Mouse (Mus musculus): ENCODE results near the gene Dcaf4. TPM values are rescaled to one million over a fixed set of nuclear protein-coding genes. Genes with fewer than 3 reads are reported as not detected.
A peak's percentile ranks its signal among the peaks of the same experiment; 100 is the strongest.

The Dcaf4 gene
- polyA plus RNA-seq, 1 experiment = 11.7 TPM

DNA sequence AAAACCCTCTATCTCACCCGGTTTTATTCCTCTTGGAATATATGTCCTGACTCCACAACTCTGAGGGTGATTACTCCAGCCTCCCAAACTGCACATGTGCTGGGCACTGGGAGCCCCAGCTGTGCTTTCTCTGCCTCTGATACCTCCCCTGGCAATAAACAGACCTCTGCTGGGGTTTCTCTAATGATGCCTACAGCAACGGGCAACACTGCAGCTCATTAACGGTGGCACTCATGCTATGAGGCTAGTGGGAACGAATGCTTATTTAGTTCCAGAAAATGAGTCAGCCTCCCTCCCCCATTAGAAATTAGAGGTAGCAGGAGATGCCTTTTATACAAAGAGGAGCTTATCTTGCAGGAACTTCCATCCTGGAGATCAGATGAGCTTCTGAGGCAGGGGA lies 7.5 kb upstream of the Dcaf4 start:
- Histone ChIP-seq H3K36me3 (ENCODE audit: control insufficient read depth, insufficient read depth) (no peaks in the 10 kb centered on the region), H3ac (ENCODE audit: control insufficient read depth, insufficient read length, low read depth) (no peak overlapping the region), H3K4me3 (ENCODE audit: insufficient read depth, poor library complexity, severe bottlenecking) (no peak overlapping the region), H3K27me3 (ENCODE audit: control insufficient read depth, insufficient read depth, insufficient read length) (no peaks in the 10 kb centered on the region), H3K79me2 (ENCODE audit: control insufficient read depth, insufficient read depth) (no peaks in the 10 kb centered on the region), H3K79me3 (ENCODE audit: low read depth) (no peaks in the 10 kb centered on the region)
- TF ChIP-seq FOSL1 (IDR thresholded peaks at IDR 0.05; ENCODE audit: insufficient read depth, low read length, poor library complexity, severe bottlenecking) (no peak), MYOD1 (IDR thresholded peaks at IDR 0.05; ENCODE audit: control insufficient read depth, insufficient read length, low read depth) (no peak), CEBPB (IDR thresholded peaks at IDR 0.05; ENCODE audit: low read depth) (no peak), MYOG (IDR thresholded peaks at IDR 0.05; ENCODE audit: control insufficient read depth, extremely low read depth, insufficient read length) (no peak), MAX (IDR thresholded peaks at IDR 0.05) (no peak), CTCF (IDR thresholded peaks at IDR 0.05; ENCODE audit: control insufficient read depth, insufficient read depth, insufficient read length) (no peak), USF1 (IDR thresholded peaks at IDR 0.05; ENCODE audit: low read depth) (no peak)

GRCm38 (mm10) chr12:83513185-83513584 lies 7.1 kb upstream of the Dcaf4 start:
- TF ChIP-seq MYOD1 (IDR thresholded peaks at IDR 0.05; ENCODE audit: control insufficient read depth, insufficient read length, low read depth) (no peak), CEBPB (IDR thresholded peaks at IDR 0.05; ENCODE audit: low read depth) (no peak), MYOG (IDR thresholded peaks at IDR 0.05; ENCODE audit: control insufficient read depth, extremely low read depth, insufficient read length) (no peak), MAX (IDR thresholded peaks at IDR 0.05) (no peak), CTCF (IDR thresholded peaks at IDR 0.05; ENCODE audit: control insufficient read depth, insufficient read depth, insufficient read length) (no peak), FOSL1 (IDR thresholded peaks at IDR 0.05; ENCODE audit: insufficient read depth, low read length, poor library complexity, severe bottlenecking) (no peak), USF1 (IDR thresholded peaks at IDR 0.05; ENCODE audit: low read depth) (no peak)
- H3ac ChIP-seq (ENCODE audit: control insufficient read depth, insufficient read length, low read depth) = no peak overlapping the region
- no peaks in the 10 kb centered on the region for H3K79me3 ChIP-seq (ENCODE audit: low read depth)
- no peaks in the 10 kb centered on the region for H3K79me2 ChIP-seq (ENCODE audit: control insufficient read depth, insufficient read depth)
- H3K4me3 ChIP-seq (ENCODE audit: insufficient read depth, poor library complexity, severe bottlenecking) = no peak overlapping the region
- no peaks in the 10 kb centered on the region for H3K36me3 ChIP-seq (ENCODE audit: control insufficient read depth, insufficient read depth)
- no peaks in the 10 kb centered on the region for H3K27me3 ChIP-seq (ENCODE audit: control insufficient read depth, insufficient read depth, insufficient read length)

DNA sequence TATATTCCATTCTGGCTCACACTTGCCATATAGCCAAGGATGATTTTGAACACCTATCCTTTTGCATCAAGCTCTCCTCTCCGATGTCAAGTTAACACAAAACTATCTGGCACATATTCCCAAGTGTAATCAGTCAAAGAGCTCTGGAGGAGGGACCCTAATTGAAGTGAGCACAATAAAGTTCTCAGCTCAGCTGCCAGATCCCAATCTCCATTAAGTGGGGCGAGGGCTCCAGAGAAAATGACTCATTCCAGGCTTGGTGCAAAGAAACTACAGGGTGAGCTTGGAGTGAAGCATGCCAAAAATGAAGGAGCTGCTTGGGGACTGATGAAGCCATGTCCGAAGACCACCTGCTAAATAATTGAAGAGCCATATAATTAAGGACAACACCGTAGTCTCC lies 6.0 kb upstream of the Dcaf4 start:
- Histone ChIP-seq H3K79me3 (ENCODE audit: low read depth) (no peaks in the 10 kb centered on the region), H3K4me3 (ENCODE audit: insufficient read depth, poor library complexity, severe bottlenecking) (no peak overlapping the region)

GRCm38 (mm10) chr12:83517580-83517979 lies 2.7 kb upstream of the Dcaf4 start:
- no peaks in the 10 kb centered on the region for H3K27me3 ChIP-seq (ENCODE audit: control insufficient read depth, insufficient read depth, insufficient read length)
- no peak overlapping the region for H3K4me3 ChIP-seq (ENCODE audit: insufficient read depth, poor library complexity, severe bottlenecking)
- no peak for TF ChIP-seq USF1 (IDR thresholded peaks at IDR 0.05; ENCODE audit: low read depth)
- TF ChIP-seq MAX (IDR thresholded peaks at IDR 0.05) = no peak
- no peak for TF ChIP-seq CEBPB (IDR thresholded peaks at IDR 0.05; ENCODE audit: low read depth)
- no peak for TF ChIP-seq MYOD1 (IDR thresholded peaks at IDR 0.05; ENCODE audit: control insufficient read depth, insufficient read length, low read depth)
- TF ChIP-seq CTCF (IDR thresholded peaks at IDR 0.05; ENCODE audit: control insufficient read depth, insufficient read depth, insufficient read length) = no peak
- TF ChIP-seq MYOG (IDR thresholded peaks at IDR 0.05; ENCODE audit: control insufficient read depth, extremely low read depth, insufficient read length) = no peak
- peaks cover 3% of the 10 kb centered on the region for H3K79me3 ChIP-seq (ENCODE audit: low read depth)
- H3K36me3 ChIP-seq (ENCODE audit: control insufficient read depth, insufficient read depth) = no peaks in the 10 kb centered on the region
- no peak overlapping the region for H3ac ChIP-seq (ENCODE audit: control insufficient read depth, insufficient read length, low read depth)
- H3K79me2 ChIP-seq (ENCODE audit: control insufficient read depth, insufficient read depth) = no peaks in the 10 kb centered on the region

More for the DNA sequence above, 6.0 kb upstream of the Dcaf4 start:
- no peaks in the 10 kb centered on the region for H3K27me3 ChIP-seq (ENCODE audit: control insufficient read depth, insufficient read depth, insufficient read length)
- TF ChIP-seq MAX (IDR thresholded peaks at IDR 0.05) (no peak), CEBPB (IDR thresholded peaks at IDR 0.05; ENCODE audit: low read depth) (no peak), MYOD1 (IDR thresholded peaks at IDR 0.05; ENCODE audit: control insufficient read depth, insufficient read length, low read depth) (no peak), CTCF (IDR thresholded peaks at IDR 0.05; ENCODE audit: control insufficient read depth, insufficient read depth, insufficient read length) (no peak), MYOG (IDR thresholded peaks at IDR 0.05; ENCODE audit: control insufficient read depth, extremely low read depth, insufficient read length) (no peak), FOSL1 (IDR thresholded peaks at IDR 0.05; ENCODE audit: insufficient read depth, low read length, poor library complexity, severe bottlenecking) (no peak), USF1 (IDR thresholded peaks at IDR 0.05; ENCODE audit: low read depth) (no peak)
- no peak overlapping the region for H3ac ChIP-seq (ENCODE audit: control insufficient read depth, insufficient read length, low read depth)
- no peaks in the 10 kb centered on the region for H3K79me2 ChIP-seq (ENCODE audit: control insufficient read depth, insufficient read depth)
- no peaks in the 10 kb centered on the region for H3K36me3 ChIP-seq (ENCODE audit: control insufficient read depth, insufficient read depth)

DNA sequence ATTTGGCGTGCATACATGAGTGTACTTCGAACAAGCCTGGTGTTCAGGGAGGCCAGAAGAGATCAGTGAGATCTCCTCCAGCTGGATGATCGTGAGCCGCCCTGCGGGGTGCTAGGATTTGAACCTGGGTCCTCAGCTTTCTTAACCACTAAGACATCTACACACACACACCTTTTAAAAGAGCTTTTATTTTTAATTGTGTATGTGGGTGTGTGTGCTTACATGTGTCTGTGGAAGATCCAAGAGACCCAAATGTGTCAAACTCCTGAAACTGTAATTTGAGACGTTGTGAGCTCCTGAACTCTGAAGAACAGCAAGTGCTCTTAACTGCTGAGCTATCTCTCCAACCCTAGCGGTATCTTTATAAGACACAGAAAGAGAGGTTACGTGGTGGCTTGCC lies 817 bp downstream of the Dcaf4 start:
- Histone ChIP-seq H3K27me3 (ENCODE audit: control insufficient read depth, insufficient read depth, insufficient read length) (no peaks in the 10 kb centered on the region), H3K79me2 (ENCODE audit: control insufficient read depth, insufficient read depth) (no peaks in the 10 kb centered on the region), H3K36me3 (ENCODE audit: control insufficient read depth, insufficient read depth) (no peaks in the 10 kb centered on the region), H3ac (ENCODE audit: control insufficient read depth, insufficient read length, low read depth) (no peak overlapping the region), H3K79me3 (ENCODE audit: low read depth) (peaks cover 4% of the 10 kb centered on the region), H3K4me3 (ENCODE audit: insufficient read depth, poor library complexity, severe bottlenecking) (peak overlapping the region; percentile 55)
- TF ChIP-seq FOSL1 (IDR thresholded peaks at IDR 0.05; ENCODE audit: insufficient read depth, low read length, poor library complexity, severe bottlenecking) (no peak), USF1 (IDR thresholded peaks at IDR 0.05; ENCODE audit: low read depth) (no peak), MAX (IDR thresholded peaks at IDR 0.05) (no peak), MYOG (IDR thresholded peaks at IDR 0.05; ENCODE audit: control insufficient read depth, extremely low read depth, insufficient read length) (no peak), CEBPB (IDR thresholded peaks at IDR 0.05; ENCODE audit: low read depth) (no peak), MYOD1 (IDR thresholded peaks at IDR 0.05; ENCODE audit: control insufficient read depth, insufficient read length, low read depth) (no peak), CTCF (IDR thresholded peaks at IDR 0.05; ENCODE audit: control insufficient read depth, insufficient read depth, insufficient read length) (no peak)

DNA sequence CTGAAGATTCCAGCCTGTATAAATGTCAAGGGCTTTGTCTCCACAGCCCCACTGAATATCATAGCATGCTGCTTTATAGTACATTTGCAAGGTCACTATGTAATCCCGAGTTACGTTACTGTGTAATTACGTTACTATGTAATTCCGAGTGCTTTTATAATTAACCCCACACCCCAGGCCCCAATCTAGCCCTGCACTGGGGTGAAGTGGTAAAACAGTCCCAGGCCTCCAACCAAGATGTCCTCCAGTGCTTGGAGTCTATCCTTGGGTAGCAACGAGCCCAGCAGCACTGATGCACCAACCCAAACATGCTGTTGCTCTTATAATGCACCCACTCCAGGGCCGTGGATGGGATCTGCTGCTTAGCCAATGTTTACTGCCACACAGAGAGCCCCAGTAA lies 2.8 kb downstream of the Dcaf4 start:
- H3K4me3 ChIP-seq (ENCODE audit: insufficient read depth, poor library complexity, severe bottlenecking) = no peak overlapping the region
- peaks cover 4% of the 10 kb centered on the region for H3K79me3 ChIP-seq (ENCODE audit: low read depth)
- no peak for TF ChIP-seq MYOG (IDR thresholded peaks at IDR 0.05; ENCODE audit: control insufficient read depth, extremely low read depth, insufficient read length)
- TF ChIP-seq FOSL1 (IDR thresholded peaks at IDR 0.05; ENCODE audit: insufficient read depth, low read length, poor library complexity, severe bottlenecking) = no peak
- TF ChIP-seq USF1 (IDR thresholded peaks at IDR 0.05; ENCODE audit: low read depth) = no peak
- no peak for TF ChIP-seq MYOD1 (IDR thresholded peaks at IDR 0.05; ENCODE audit: control insufficient read depth, insufficient read length, low read depth)
- TF ChIP-seq CTCF (IDR thresholded peaks at IDR 0.05; ENCODE audit: control insufficient read depth, insufficient read depth, insufficient read length) = no peak
- no peak for TF ChIP-seq MAX (IDR thresholded peaks at IDR 0.05)
- TF ChIP-seq CEBPB (IDR thresholded peaks at IDR 0.05; ENCODE audit: low read depth) = no peak
- no peaks in the 10 kb centered on the region for H3K27me3 ChIP-seq (ENCODE audit: control insufficient read depth, insufficient read depth, insufficient read length)
- H3K79me2 ChIP-seq (ENCODE audit: control insufficient read depth, insufficient read depth) = no peaks in the 10 kb centered on the region
- H3K36me3 ChIP-seq (ENCODE audit: control insufficient read depth, insufficient read depth) = no peaks in the 10 kb centered on the region
- H3ac ChIP-seq (ENCODE audit: control insufficient read depth, insufficient read length, low read depth) = no peak overlapping the region
